Mouse (Mus musculus) adrenal gland, adult 18-20 months (tissue): Measurements from ENCODE around the gene Nme8. TPM values are rescaled to one million over a fixed set of nuclear protein-coding genes. Genes with fewer than 3 reads are reported as not detected.

Source experiments
- DNase-seq, 2 experiments: peaks; one replicate each; pipeline ENCODE4 v3.0.0; 2021 to 2022; ENCODE audit warnings: low spot score in 2 of 2
- long read RNA-seq, 2 experiments: library from polyadenylated mRNA; stranded (forward); transcript quantifications; one replicate each; pipeline ENCODE4 v2.0.0; 2021
- total RNA-seq, 2 experiments: library from RNA; stranded (reverse); gene quantifications; 1 replicate in 1 of 2; 2 replicates in 1 of 2; pipeline ENCODE4 v1.2.3; 2021

Gene Nme8
- not detected for total RNA-seq
- long read RNA-seq, experiment 1, result 0 reads
- long read RNA-seq, experiment 2, result 0 reads

- DNase-seq, result no peak
Measured at GRCm38 (mm10) chr13:19697790-19698189, at the start of gene Nme8. TSS of gene Nme8 (minus strand) at chr13:19697794.

- no peak for DNase-seq
Measured at GRCm38 (mm10) chr13:19745741-19746140, 48.1 kb upstream of the Nme8 start.

GRCm38 (mm10) chr13:19744536-19744935 lies 46.9 kb upstream of the Nme8 start:
- no peak for DNase-seq

- no peak for DNase-seq
Measured at GRCm38 (mm10) chr13:19734597-19734996, 37.0 kb upstream of the Nme8 start.

- DNase-seq, result no peak
Measured at GRCm38 (mm10) chr13:19730826-19731225, 33.2 kb upstream of the Nme8 start.

GRCm38 (mm10) chr13:19718954-19719353 lies 21.4 kb upstream of the Nme8 start:
- peak in 1 of 2 experiments; percentile 14 for DNase-seq

- DNase-seq, result no peak
Measured at GRCm38 (mm10) chr13:19717201-19717600, 19.6 kb upstream of the Nme8 start.

- no peak for DNase-seq
Measured at GRCm38 (mm10) chr13:19703806-19704205, 6.2 kb upstream of the Nme8 start.

- no peak for DNase-seq
Measured at GRCm38 (mm10) chr13:19701443-19702078, 4.0 kb upstream of the Nme8 start.

- DNase-seq, result no peak
Measured at GRCm38 (mm10) chr13:19700733-19701442, 3.3 kb upstream of the Nme8 start.

GRCm38 (mm10) chr13:19698524-19699173 lies 1.1 kb upstream of the Nme8 start:
- no peak for DNase-seq

GRCm38 (mm10) chr13:19690417-19690816 lies 7.2 kb downstream of the Nme8 start:
- DNase-seq, result no peak

GRCm38 (mm10) chr13:19689971-19690370 lies 7.6 kb downstream of the Nme8 start:
- no peak for DNase-seq

- DNase-seq, result peak in 1 of 2 experiments; percentile 27
Measured at GRCm38 (mm10) chr13:19684007-19684406, 13.6 kb downstream of the Nme8 start.

- DNase-seq, result no peak
Measured at GRCm38 (mm10) chr13:19682879-19683640, 14.5 kb downstream of the Nme8 start.

GRCm38 (mm10) chr13:19674601-19675000 lies 23.0 kb downstream of the Nme8 start:
- no peak for DNase-seq

GRCm38 (mm10) chr13:19674025-19674424 lies 23.6 kb downstream of the Nme8 start:
- no peak for DNase-seq

GRCm38 (mm10) chr13:19668355-19669140 lies 29.0 kb downstream of the Nme8 start:
- no peak for DNase-seq

GRCm38 (mm10) chr13:19652405-19652804 lies 45.2 kb downstream of the Nme8 start:
- DNase-seq, result no peak

GRCm38 (mm10) chr13:19649824-19650223 lies 47.8 kb downstream of the Nme8 start:
- no peak for DNase-seq

GRCm38 (mm10) chr13:19644225-19644624 lies 53.4 kb downstream of the Nme8 start:
- no peak for DNase-seq
